ENCODE assay signal across 12 mouse cellular contexts in genomic region chr11:88281428-88282119, GRCm38 (mm10). TPM values are rescaled to one million over a fixed set of nuclear protein-coding genes. Genes with fewer than 3 reads are reported as not detected.
DNase-seq lines count a peak whose midpoint lies in the region; ATAC-seq and TF ChIP-seq lines count a peak whose summit lies in the region.
"Had no signal": no experiment of that assay in that cellular context is flagged by ENCODE, and none has a peak within 500 bp of the region (broad histone marks: within the 10 kb centered on the region; RNA-seq: fewer than 3 reads in every experiment).

No protein-coding gene starts in this region.

- H3K4me2 ChIP-seq in kidney, postnatal 0 days (ENCODE audit: low read length) = no peak overlapping the region
- H3K4me2 ChIP-seq in hindbrain, embryonic 13.5 days = no peak overlapping the region

- no peak overlapping the region for H3K4me3 ChIP-seq in kidney, postnatal 0 days (replicated peaks; ENCODE audit: low read depth, low read length)
- H3K4me3 ChIP-seq in hindbrain, embryonic 13.5 days = no peak overlapping the region
- H3K4me3 ChIP-seq: megakaryocyte, embryonic 14.5 days had no signal

- no peaks in the 10 kb centered on the region for H3K36me3 ChIP-seq in kidney, postnatal 0 days (ENCODE audit: insufficient read depth, low read length)
- H3K36me3 ChIP-seq in hindbrain, embryonic 13.5 days = no peaks in the 10 kb centered on the region

- H3K27ac ChIP-seq in kidney, postnatal 0 days = no peak overlapping the region
- H3K27ac ChIP-seq in hindbrain, embryonic 13.5 days = peak overlapping the region; percentile 95

- H3K27me3 ChIP-seq in kidney, postnatal 0 days (ENCODE audit: insufficient read depth, low read length) = no peaks in the 10 kb centered on the region
- H3K27me3 ChIP-seq in hindbrain, embryonic 13.5 days = no peaks in the 10 kb centered on the region

- ATAC-seq in kidney, postnatal 0 days (replicated peaks; ENCODE audit: low FRiP score, low read depth) = no peak
- ATAC-seq in hindbrain, embryonic 13.5 days (ENCODE audit: low FRiP score) = no peak

- H3K4me1 ChIP-seq in kidney, postnatal 0 days (replicated peaks; ENCODE audit: insufficient read depth, low read length) = 0 out of 2 replicates have a peak, but pooled peaks cover 3% of the 10 kb centered on the region
- H3K4me1 ChIP-seq in hindbrain, embryonic 13.5 days (replicated peaks) = peaks cover 53% of the 10 kb centered on the region

- WGBS in kidney, postnatal 0 days = 85% methylated on average over 8 of the region's 8 CpGs
- 39% methylated on average over 8 of the region's 8 CpGs for WGBS in hindbrain, embryonic 13.5 days

- DNase-seq in kidney, postnatal 0 days (ENCODE audit: low spot score) = no peak
- no peak for DNase-seq in kidney, adult 8-10 months
- peak; percentile 59 for DNase-seq in thymus, postnatal 4 days
- DNase-seq in thymus, postnatal 25 days = no peak
- DNase-seq in yolk sac, embryonic 10.5 days (ENCODE audit: low spot score) = no peak
- no peak for DNase-seq in gastrocnemius, adult 18-20 months (ENCODE audit: low spot score)
- no peak for DNase-seq in frontal cortex, postnatal 36 days (ENCODE audit: low spot score in 2 of 2)
- DNase-seq: retina, postnatal 1 day had no signal

- no peaks in the 10 kb centered on the region for H3K9me3 ChIP-seq in kidney, postnatal 0 days (replicated peaks; ENCODE audit: low read length)
- no peaks in the 10 kb centered on the region for H3K9me3 ChIP-seq in hindbrain, embryonic 13.5 days

- no peak overlapping the region for H3K9ac ChIP-seq in kidney, postnatal 0 days (ENCODE audit: low read depth, low read length)
- H3K9ac ChIP-seq in hindbrain, embryonic 13.5 days = no peak overlapping the region

- TF ChIP-seq CTCF in kidney, postnatal 0 days (IDR thresholded peaks at IDR 0.05; ENCODE audit: low read depth) = peak; percentile 49

RNA-seq across cellular contexts. Expression of gene Ccdc182, which starts 12.3 kb away (rescaled TPM):
- 4.2 TPM in 2 replicates for polyA plus RNA-seq in kidney, postnatal 0 days (2015; fragmentation: Nextera tagmentation; extraction: Ambion mirVana)
- 1.3 and 1.7 TPM in 2 replicates for polyA plus RNA-seq in hindbrain, embryonic 13.5 days (2015; fragmentation: Nextera tagmentation; extraction: Ambion mirVana)
- not detected for total RNA-seq in gastrocnemius, adult 18-20 months (2021)
- total RNA-seq: left cerebral cortex, postnatal 36 days had no signal
- polyA plus RNA-seq: gonadal fat pad, adult 2 months had no signal
